Mouse (Mus musculus): Measurements from ENCODE around the gene Fam214a. TPM values are rescaled to one million over a fixed set of nuclear protein-coding genes. Genes with fewer than 3 reads are reported as not detected.

The Fam214a gene
- total and polyA plus RNA-seq, 2 experiments: 14.5 to 116 TPM

GRCm38 (mm10) chr9:74985173-74985715 lies 32.6 kb downstream of the Fam214a start:
- 92% methylated on average over 14 of the region's 14 CpGs for WGBS
- Histone ChIP-seq H3K4me1 (ENCODE audit: control insufficient read depth, insufficient read depth, low read length) (peaks cover 8% of the 10 kb centered on the region), H3K36me3 (ENCODE audit: control insufficient read depth, insufficient read depth, low read length) (peaks cover 38% of the 10 kb centered on the region), H3K79me2 (ENCODE audit: control insufficient read depth, insufficient read depth, low read length) (peaks cover 49% of the 10 kb centered on the region), H3K9ac (ENCODE audit: low read depth, low read length) (no peak overlapping the region), H3K27me3 (ENCODE audit: control insufficient read depth, insufficient read depth, low read length) (no peaks in the 10 kb centered on the region), H3K4me3 (ENCODE audit: insufficient read depth, low read depth, low read length) (no peak overlapping the region), H3K27ac (replicated peaks; ENCODE audit: insufficient read depth, low read depth, low read length) (no peak overlapping the region)
- TF ChIP-seq POLR2A (IDR thresholded peaks at IDR 0.05; ENCODE audit: extremely low read depth, insufficient read depth, low read length) (no peak), CTCF (IDR thresholded peaks at IDR 0.05; ENCODE audit: low read depth, low read length) (no peak)
- DNase-seq (ENCODE audit: extremely low read depth, low read depth, low spot score): no peak

GRCm38 (mm10) chr9:74985770-74986169 lies 33.1 kb downstream of the Fam214a start:
- Histone ChIP-seq H3K9ac (ENCODE audit: low read depth, low read length) (no peak overlapping the region), H3K27ac (replicated peaks; ENCODE audit: insufficient read depth, low read depth, low read length) (no peak overlapping the region), H3K27me3 (ENCODE audit: control insufficient read depth, insufficient read depth, low read length) (no peaks in the 10 kb centered on the region), H3K79me2 (ENCODE audit: control insufficient read depth, insufficient read depth, low read length) (peaks cover 46% of the 10 kb centered on the region), H3K4me3 (ENCODE audit: insufficient read depth, low read depth, low read length) (no peak overlapping the region), H3K4me1 (ENCODE audit: control insufficient read depth, insufficient read depth, low read length) (peaks cover 8% of the 10 kb centered on the region), H3K36me3 (ENCODE audit: control insufficient read depth, insufficient read depth, low read length) (peaks cover 40% of the 10 kb centered on the region)
- DNase-seq (ENCODE audit: extremely low read depth, low read depth, low spot score): no peak
- TF ChIP-seq POLR2A (IDR thresholded peaks at IDR 0.05; ENCODE audit: extremely low read depth, insufficient read depth, low read length) (no peak), CTCF (IDR thresholded peaks at IDR 0.05; ENCODE audit: low read depth, low read length) (no peak)
- 69% methylated on average over 2 of the region's 2 CpGs for WGBS

GRCm38 (mm10) chr9:74988893-74989460 lies 36.3 kb downstream of the Fam214a start:
- H3K79me2 ChIP-seq (ENCODE audit: control insufficient read depth, insufficient read depth, low read length): peaks cover 46% of the 10 kb centered on the region
- DNase-seq (ENCODE audit: extremely low read depth, low read depth, low spot score): peak; percentile 56
- no peak for TF ChIP-seq POLR2A (IDR thresholded peaks at IDR 0.05; ENCODE audit: extremely low read depth, insufficient read depth, low read length)
- no peak for TF ChIP-seq CTCF (IDR thresholded peaks at IDR 0.05; ENCODE audit: low read depth, low read length)
- H3K4me3 ChIP-seq (ENCODE audit: insufficient read depth, low read depth, low read length): no peak overlapping the region
- peaks cover 50% of the 10 kb centered on the region for H3K36me3 ChIP-seq (ENCODE audit: control insufficient read depth, insufficient read depth, low read length)
- H3K4me1 ChIP-seq (ENCODE audit: control insufficient read depth, insufficient read depth, low read length): peaks cover 8% of the 10 kb centered on the region
- H3K9ac ChIP-seq (ENCODE audit: low read depth, low read length): no peak overlapping the region; the same call in 1 of the 2 replicates
- 58% methylated on average over 7 of the region's 7 CpGs for WGBS
- H3K27me3 ChIP-seq (ENCODE audit: control insufficient read depth, insufficient read depth, low read length): no peaks in the 10 kb centered on the region
- H3K27ac ChIP-seq (replicated peaks; ENCODE audit: insufficient read depth, low read depth, low read length): peak overlapping the region; percentile 2; the same call in 1 of the 2 replicates

- Histone ChIP-seq H3K79me2 (ENCODE audit: control insufficient read depth, insufficient read depth, low read length) (peaks cover 40% of the 10 kb centered on the region), H3K4me1 (ENCODE audit: control insufficient read depth, insufficient read depth, low read length) (peaks cover 8% of the 10 kb centered on the region), H3K36me3 (ENCODE audit: control insufficient read depth, insufficient read depth, low read length) (peaks cover 46% of the 10 kb centered on the region), H3K4me3 (ENCODE audit: insufficient read depth, low read depth, low read length) (no peak overlapping the region), H3K27me3 (ENCODE audit: control insufficient read depth, insufficient read depth, low read length) (no peaks in the 10 kb centered on the region), H3K9ac (ENCODE audit: low read depth, low read length) (no peak overlapping the region), H3K27ac (replicated peaks; ENCODE audit: insufficient read depth, low read depth, low read length) (no peak overlapping the region)
- no peak for TF ChIP-seq CTCF (IDR thresholded peaks at IDR 0.05; ENCODE audit: low read depth, low read length)
- no peak for TF ChIP-seq POLR2A (IDR thresholded peaks at IDR 0.05; ENCODE audit: extremely low read depth, insufficient read depth, low read length)
- DNase-seq (ENCODE audit: extremely low read depth, low read depth, low spot score): no peak
- 9% methylated on average over 2 of the region's 2 CpGs for WGBS
Observed at GRCm38 (mm10) chr9:74989990-74990389, 37.3 kb downstream of the Fam214a start.

GRCm38 (mm10) chr9:74994611-74995257 lies 42.0 kb downstream of the Fam214a start:
- TF ChIP-seq CTCF (IDR thresholded peaks at IDR 0.05; ENCODE audit: low read depth, low read length) (no peak), POLR2A (IDR thresholded peaks at IDR 0.05; ENCODE audit: extremely low read depth, insufficient read depth, low read length) (no peak)
- 73% methylated on average over 10 of the region's 10 CpGs for WGBS
- H3K36me3 ChIP-seq (ENCODE audit: control insufficient read depth, insufficient read depth, low read length): peaks cover 57% of the 10 kb centered on the region
- peak; percentile 55 for DNase-seq (ENCODE audit: extremely low read depth, low read depth, low spot score)
- H3K27me3 ChIP-seq (ENCODE audit: control insufficient read depth, insufficient read depth, low read length): no peaks in the 10 kb centered on the region
- no peak overlapping the region for H3K27ac ChIP-seq (replicated peaks; ENCODE audit: insufficient read depth, low read depth, low read length)
- no peaks in the 10 kb centered on the region for H3K4me1 ChIP-seq (ENCODE audit: control insufficient read depth, insufficient read depth, low read length)
- H3K9ac ChIP-seq (ENCODE audit: low read depth, low read length): no peak overlapping the region
- H3K4me3 ChIP-seq (ENCODE audit: insufficient read depth, low read depth, low read length): no peak overlapping the region
- H3K79me2 ChIP-seq (ENCODE audit: control insufficient read depth, insufficient read depth, low read length): peaks cover 25% of the 10 kb centered on the region; the same call in 1 of the 2 replicates
